Mouse (Mus musculus) midbrain, embryonic 12.5 days (tissue): Measurements from ENCODE around the gene Fhdc1. TPM values are rescaled to one million over a fixed set of nuclear protein-coding genes. Genes with fewer than 3 reads are reported as not detected.

Experiments
- ATAC-seq: fragments of 200-750 bp; cut with Nextera tagmentation; 2 replicates; pipeline ENCODE4 v1.8.0; 2017; ENCODE audit warnings: low read depth, moderate TSS enrichment, moderate library complexity; ENCODE audit not compliant: low FRiP score
- H3K27ac ChIP-seq: fragments of 300-500 bp; sonication (generic); replicated peaks from 2 replicates; pipeline ENCODE4 v1.5.1; 2016; ENCODE audit warnings: mild to moderate bottlenecking
- H3K27me3 ChIP-seq: fragments of 300-500 bp; sonication (generic); 2 replicates; pipeline ENCODE4 v1.6.1; 2016; ENCODE audit warnings: mild to moderate bottlenecking
- H3K36me3 ChIP-seq: fragments of 300-500 bp; sonication (generic); 2 replicates; pipeline ENCODE4 v1.6.1; 2016
- H3K4me1 ChIP-seq: fragments of 300-500 bp; sonication (generic); 2 replicates; pipeline ENCODE4 v1.6.1; 2016
- H3K4me2 ChIP-seq: fragments of 300-500 bp; sonication (generic); replicated peaks from 2 replicates; pipeline ENCODE4 v1.6.1; 2016; ENCODE audit warnings: mild to moderate bottlenecking, moderate library complexity
- H3K4me3 ChIP-seq: fragments of 300-500 bp; sonication (generic); 2 replicates; pipeline ENCODE4 v1.5.1; 2016; ENCODE audit warnings: mild to moderate bottlenecking
- H3K9ac ChIP-seq: fragments of 300-500 bp; sonication (generic); replicated peaks from 2 replicates; pipeline ENCODE4 v1.6.1; 2016; ENCODE audit warnings: mild to moderate bottlenecking, moderate library complexity
- H3K9me3 ChIP-seq: fragments of 300-500 bp; sonication (generic); 2 replicates; pipeline ENCODE4 v1.6.1; 2016; ENCODE audit warnings: mild to moderate bottlenecking
- WGBS: fragments of 180-500 bp; shearing (Covaris S2); methylation state at CpG from one replicate; pipeline ENCODE4 v1.1.7; 2016; 5-methylcytosine and 5-hydroxymethylcytosine counted together
- polyA plus RNA-seq: library from polyadenylated mRNA; unstranded; fragments of >200 nt; fragmentation: Nextera tagmentation; extraction: Ambion mirVana; gene quantifications from 2 replicates; pipeline ENCODE4 v1.2.1, GENCODE M21; 2016

Fhdc1 gene
- polyA plus RNA-seq, result 3.2 and 4.9 TPM in 2 replicates

DNA sequence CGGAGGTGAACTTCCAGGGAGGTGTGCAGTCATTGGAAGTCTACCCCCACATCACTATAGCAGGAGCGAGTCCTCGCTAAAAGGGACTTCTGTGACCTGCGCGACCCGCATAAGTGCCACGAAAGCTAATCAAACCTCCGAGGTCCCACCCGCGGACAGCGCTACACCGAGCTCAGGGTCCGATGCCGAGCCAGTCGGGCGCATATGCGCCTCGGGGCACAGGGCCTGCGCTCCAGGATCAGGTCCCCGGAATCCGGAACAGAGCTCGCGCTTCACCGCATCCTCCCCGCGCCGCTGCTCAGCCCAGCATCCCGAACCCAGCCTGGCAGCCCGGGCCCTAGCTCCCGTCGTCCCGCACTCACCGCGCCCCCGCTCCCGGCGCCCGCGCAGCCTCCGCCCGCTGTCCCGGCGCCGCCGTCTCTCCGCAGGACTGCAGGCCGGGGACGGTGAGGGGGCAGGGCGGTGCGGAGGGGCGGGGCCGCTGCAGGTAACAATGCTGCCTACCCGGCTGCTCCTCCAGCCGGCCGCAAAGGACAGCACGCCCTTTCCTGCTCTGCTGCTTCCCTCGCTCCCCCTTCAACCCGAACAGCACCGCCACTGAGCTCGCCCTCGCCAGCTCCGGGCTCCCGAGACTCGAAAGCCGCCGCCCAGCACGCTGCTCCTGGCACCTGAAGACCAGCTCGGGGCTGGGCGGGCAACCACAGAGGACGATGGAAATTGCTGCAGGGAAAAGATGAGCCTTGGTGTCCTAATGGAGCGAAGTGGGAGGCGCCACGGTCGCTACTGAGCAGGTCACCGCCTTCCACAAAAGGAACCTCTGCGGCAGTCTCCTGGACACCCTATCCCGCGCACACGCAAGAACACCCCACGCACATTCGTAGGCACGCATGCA, at the start of gene Fhdc1:
Gene Fhdc1, minus strand, starts transcription at position 424 of the 892 bp plus-strand sequence.
- H3K4me3 ChIP-seq, result peak within 1 kb of the TSS; percentile 67
- H3K9me3 ChIP-seq, result no peaks in the 10 kb centered on the region
- ATAC-seq, result peak; percentile 69
- under 1% methylated on average over 82 of the region's 82 CpGs for WGBS
- no peaks in the 10 kb centered on the region for H3K36me3 ChIP-seq
- peak within 1 kb of the TSS; percentile 71 for H3K9ac ChIP-seq
- no peak within 1 kb of the TSS; the same call in 1 of the 2 replicates for H3K27ac ChIP-seq
- H3K4me2 ChIP-seq, result peak within 1 kb of the TSS; percentile 99
- H3K27me3 ChIP-seq, result peaks cover 71% of the 10 kb centered on the region
- peaks cover 24% of the 10 kb centered on the region for H3K4me1 ChIP-seq

DNA sequence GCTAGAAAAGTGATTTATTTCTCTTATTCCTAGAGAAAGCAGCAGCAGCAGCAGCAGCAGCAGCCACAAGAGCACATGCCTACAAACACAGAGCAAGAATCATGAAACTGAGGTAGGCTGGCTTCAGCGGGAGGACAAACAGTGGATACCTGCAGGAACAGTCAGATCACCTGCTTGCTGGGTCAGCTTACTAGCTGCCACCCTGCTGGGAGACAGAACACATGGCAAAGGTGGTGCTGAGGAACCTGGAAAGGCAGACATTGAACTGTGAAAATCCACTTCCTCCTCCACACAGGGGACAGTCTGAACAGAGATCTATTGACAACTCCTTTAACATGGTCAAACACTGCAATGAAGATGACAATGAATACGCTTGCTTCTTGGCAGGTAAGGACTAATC, 48.8 kb upstream of the Fhdc1 start:
- 80% methylated on average over 2 of the region's 2 CpGs for WGBS
- Histone ChIP-seq H3K9me3 (no peaks in the 10 kb centered on the region), H3K4me1 (no peaks in the 10 kb centered on the region), H3K27me3 (no peaks in the 10 kb centered on the region), H3K4me3 (no peak overlapping the region), H3K36me3 (peaks cover 7% of the 10 kb centered on the region; the same call in 1 of the 2 replicates), H3K4me2 (no peak overlapping the region), H3K9ac (no peak overlapping the region), H3K27ac (no peak overlapping the region)
- ATAC-seq, result no peak

DNA sequence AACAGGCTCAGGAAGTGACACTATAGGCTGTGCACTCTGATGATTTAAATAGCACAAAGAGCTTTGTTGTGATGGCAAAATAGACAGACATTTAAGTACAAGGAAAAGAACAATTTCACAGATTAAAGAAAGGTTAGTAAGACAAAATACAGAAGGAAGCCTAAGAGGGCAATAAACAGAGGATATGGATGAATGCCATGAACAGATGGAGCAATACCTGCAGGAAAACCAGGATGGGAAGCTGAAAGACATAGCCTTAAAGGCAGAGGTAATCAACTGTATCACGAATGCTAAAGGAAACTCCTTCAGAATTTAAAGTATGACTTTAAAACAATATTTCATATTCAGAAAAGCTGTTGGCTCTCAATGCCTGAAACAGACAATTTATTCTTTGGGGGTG, 44.7 kb upstream of the Fhdc1 start:
- H3K36me3 ChIP-seq, result peaks cover 7% of the 10 kb centered on the region; the same call in 1 of the 2 replicates
- no peak overlapping the region for H3K4me3 ChIP-seq
- no peaks in the 10 kb centered on the region for H3K4me1 ChIP-seq
- no peak overlapping the region for H3K9ac ChIP-seq
- no peak overlapping the region for H3K27ac ChIP-seq
- WGBS, result 78% methylated on average over 1 of the region's 1 CpGs
- no peak overlapping the region for H3K4me2 ChIP-seq
- ATAC-seq, result no peak
- no peaks in the 10 kb centered on the region for H3K27me3 ChIP-seq
- H3K9me3 ChIP-seq, result no peaks in the 10 kb centered on the region

DNA sequence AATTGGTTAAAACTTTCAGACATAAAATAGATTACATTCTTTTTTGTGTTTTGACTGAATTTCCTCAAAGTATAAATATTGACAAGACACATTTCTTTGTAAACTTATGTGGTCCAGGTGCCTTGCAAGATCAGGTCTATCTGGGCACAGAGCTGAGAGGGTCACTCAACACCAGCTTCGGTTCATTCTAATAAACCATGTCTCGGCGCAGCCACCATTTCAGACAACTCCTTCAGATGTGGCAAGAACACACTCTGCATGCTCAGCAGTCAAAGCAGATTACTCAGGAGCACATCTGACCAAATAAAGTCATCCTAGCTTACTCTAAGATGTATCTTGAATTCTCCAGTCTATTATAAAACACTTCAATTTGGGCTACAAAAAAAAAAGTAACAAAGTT, 35.9 kb upstream of the Fhdc1 start:
- no peaks in the 10 kb centered on the region for H3K9me3 ChIP-seq
- no peak overlapping the region for H3K9ac ChIP-seq
- no peak for ATAC-seq
- H3K4me2 ChIP-seq, result no peak overlapping the region
- H3K4me1 ChIP-seq, result peaks cover 4% of the 10 kb centered on the region; the same call in 1 of the 2 replicates
- no peak overlapping the region for H3K27ac ChIP-seq
- H3K27me3 ChIP-seq, result no peaks in the 10 kb centered on the region
- 93% methylated on average over 3 of the region's 3 CpGs for WGBS
- H3K36me3 ChIP-seq, result 0 out of 2 replicates have a peak, but pooled peaks cover 3% of the 10 kb centered on the region
- no peak overlapping the region for H3K4me3 ChIP-seq

DNA sequence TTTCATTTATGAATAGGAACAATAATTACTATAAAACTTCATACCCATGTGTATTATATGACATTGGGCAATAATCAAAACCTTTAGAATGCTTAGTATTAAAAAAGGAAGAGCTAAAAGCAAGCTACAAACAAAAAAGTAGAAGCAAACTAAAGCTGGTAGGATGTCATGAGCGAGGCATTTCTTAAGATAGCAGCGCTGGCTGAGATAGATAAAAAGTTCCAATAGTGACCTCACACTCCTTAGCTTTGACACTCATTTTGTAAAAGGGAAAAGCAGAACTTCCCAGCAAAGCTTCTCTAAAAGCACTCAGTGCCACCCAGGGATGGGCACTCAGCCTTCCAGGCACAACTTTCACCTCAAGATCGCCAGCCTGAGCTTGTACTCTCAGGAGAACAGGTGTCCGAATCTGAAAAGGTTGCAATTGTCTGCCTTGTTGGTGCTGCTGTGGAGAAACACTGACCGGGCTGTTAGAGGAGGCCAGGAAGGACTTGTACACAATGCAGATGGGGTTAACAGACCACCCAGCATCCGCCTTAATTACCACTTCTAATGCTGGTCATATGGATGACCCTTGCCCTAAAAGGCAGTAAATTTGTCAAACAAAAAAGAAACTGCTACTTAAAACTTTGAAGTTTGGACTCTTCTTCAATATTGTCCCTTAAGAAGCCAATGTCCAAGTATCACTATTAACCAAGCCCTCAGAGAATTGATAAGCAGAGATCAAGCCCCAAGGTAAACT, 32.7 kb upstream of the Fhdc1 start:
- Histone ChIP-seq H3K4me2 (no peak overlapping the region), H3K9me3 (no peaks in the 10 kb centered on the region), H3K27me3 (no peaks in the 10 kb centered on the region), H3K4me3 (no peak overlapping the region), H3K4me1 (peaks cover 4% of the 10 kb centered on the region; the same call in 1 of the 2 replicates), H3K36me3 (no peaks in the 10 kb centered on the region; the same call in 1 of the 2 replicates), H3K9ac (no peak overlapping the region), H3K27ac (no peak overlapping the region)
- ATAC-seq, result no peak
- WGBS, result 83% methylated on average over 6 of the region's 6 CpGs

DNA sequence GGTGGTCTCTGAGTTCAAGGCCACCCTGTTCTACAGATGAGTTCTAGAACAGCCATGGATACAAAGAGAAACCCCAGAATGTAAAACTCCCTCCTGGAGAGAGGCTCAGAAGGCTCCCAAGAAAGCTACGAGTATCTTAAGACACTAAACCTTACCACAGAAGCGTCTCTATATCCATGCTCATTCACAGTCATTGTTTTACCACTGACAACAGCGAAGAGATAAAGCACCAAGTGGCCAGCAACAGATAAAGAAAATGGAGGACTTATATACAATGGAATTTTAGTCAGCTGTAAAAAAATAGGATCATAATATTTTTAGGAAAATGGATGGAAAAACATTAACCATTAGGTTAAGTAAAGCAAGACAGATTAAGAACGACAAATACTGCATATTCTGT, 25.0 kb upstream of the Fhdc1 start:
- Histone ChIP-seq H3K27me3 (no peaks in the 10 kb centered on the region), H3K4me1 (peaks cover 10% of the 10 kb centered on the region; the same call in 1 of the 2 replicates), H3K27ac (no peak overlapping the region), H3K36me3 (no peaks in the 10 kb centered on the region; the same call in 1 of the 2 replicates), H3K4me2 (no peak overlapping the region), H3K9ac (no peak overlapping the region), H3K4me3 (no peak overlapping the region), H3K9me3 (no peaks in the 10 kb centered on the region)
- 89% methylated on average over 4 of the region's 4 CpGs for WGBS
- no peak for ATAC-seq

DNA sequence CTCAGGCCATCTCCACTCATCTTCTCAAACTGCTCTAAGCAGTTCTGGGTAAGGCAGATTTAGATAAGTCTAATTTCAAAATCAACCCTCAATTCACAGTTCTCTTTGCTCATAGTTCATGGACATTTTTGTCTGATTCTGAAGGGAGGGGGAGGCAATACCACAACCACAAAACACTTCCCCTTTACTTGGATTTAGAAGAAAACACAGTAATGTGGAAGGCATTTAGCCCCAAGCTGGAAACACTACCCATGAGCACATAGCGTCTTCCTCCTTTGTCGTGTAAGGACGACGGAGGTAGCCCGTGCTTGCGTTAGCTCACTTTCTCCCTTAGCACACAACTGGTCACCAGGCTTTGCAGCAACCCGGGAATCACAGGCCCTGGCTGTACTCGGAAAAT, 24.1 kb upstream of the Fhdc1 start:
- no peak overlapping the region for H3K4me3 ChIP-seq
- 93% methylated on average over 8 of the region's 8 CpGs for WGBS
- H3K9ac ChIP-seq, result no peak overlapping the region
- H3K9me3 ChIP-seq, result no peaks in the 10 kb centered on the region
- H3K36me3 ChIP-seq, result no peaks in the 10 kb centered on the region; the same call in 1 of the 2 replicates
- H3K4me2 ChIP-seq, result no peak overlapping the region
- H3K27ac ChIP-seq, result no peak overlapping the region
- peaks cover 10% of the 10 kb centered on the region; the same call in 1 of the 2 replicates for H3K4me1 ChIP-seq
- no peaks in the 10 kb centered on the region for H3K27me3 ChIP-seq
- ATAC-seq, result no peak

DNA sequence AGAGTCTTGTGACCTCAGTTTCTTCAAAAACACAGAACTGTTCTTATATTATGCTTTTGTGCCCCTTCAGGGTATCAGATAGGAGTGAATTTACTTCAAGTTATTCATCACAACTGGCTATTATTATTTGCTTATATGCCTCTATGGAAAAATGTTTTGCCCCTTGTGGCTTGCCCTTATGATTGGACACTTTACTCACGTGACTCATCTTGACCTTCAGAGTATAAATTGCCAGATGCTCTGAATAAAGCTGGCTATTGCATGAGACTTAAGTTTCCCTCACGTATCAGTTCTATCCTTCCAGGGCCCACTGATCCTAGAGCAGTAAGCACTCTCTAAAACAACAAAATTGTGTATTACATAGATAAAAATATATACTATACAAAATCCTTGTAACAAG, 21.9 kb upstream of the Fhdc1 start:
- H3K9me3 ChIP-seq, result no peaks in the 10 kb centered on the region
- 79% methylated on average over 2 of the region's 2 CpGs for WGBS

DNA sequence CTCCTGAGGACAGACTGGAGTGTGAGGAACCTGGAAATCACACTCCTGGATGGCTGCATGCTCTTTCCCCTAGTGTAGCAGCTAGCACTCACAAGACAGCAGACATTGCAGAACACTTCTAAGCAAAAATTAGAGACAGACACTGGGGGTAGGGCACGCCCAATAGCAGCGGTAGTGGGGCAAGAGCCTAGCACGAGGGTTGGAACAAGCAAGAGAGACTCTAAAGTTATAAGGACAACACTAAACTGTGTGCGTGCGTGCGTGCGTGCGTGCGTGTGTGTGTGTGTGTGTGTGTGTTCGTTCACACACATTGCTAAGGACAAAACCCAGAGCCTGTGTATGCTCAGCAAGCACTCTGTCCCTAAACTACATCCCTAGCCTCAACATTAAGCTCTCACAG, 20.3 kb upstream of the Fhdc1 start:
- Histone ChIP-seq H3K36me3 (no peaks in the 10 kb centered on the region), H3K9me3 (no peaks in the 10 kb centered on the region), H3K27ac (no peak overlapping the region), H3K27me3 (no peaks in the 10 kb centered on the region), H3K9ac (no peak overlapping the region), H3K4me1 (peaks cover 10% of the 10 kb centered on the region; the same call in 1 of the 2 replicates), H3K4me2 (no peak overlapping the region), H3K4me3 (no peak overlapping the region)
- 84% methylated on average over 10 of the region's 10 CpGs for WGBS
- no peak for ATAC-seq

More for the DNA sequence above, 21.9 kb upstream of the Fhdc1 start:
- Histone ChIP-seq H3K9ac (no peak overlapping the region), H3K27ac (no peak overlapping the region), H3K36me3 (no peaks in the 10 kb centered on the region), H3K4me1 (peaks cover 10% of the 10 kb centered on the region; the same call in 1 of the 2 replicates), H3K4me3 (no peak overlapping the region), H3K4me2 (no peak overlapping the region), H3K27me3 (no peaks in the 10 kb centered on the region)
- ATAC-seq, result no peak

DNA sequence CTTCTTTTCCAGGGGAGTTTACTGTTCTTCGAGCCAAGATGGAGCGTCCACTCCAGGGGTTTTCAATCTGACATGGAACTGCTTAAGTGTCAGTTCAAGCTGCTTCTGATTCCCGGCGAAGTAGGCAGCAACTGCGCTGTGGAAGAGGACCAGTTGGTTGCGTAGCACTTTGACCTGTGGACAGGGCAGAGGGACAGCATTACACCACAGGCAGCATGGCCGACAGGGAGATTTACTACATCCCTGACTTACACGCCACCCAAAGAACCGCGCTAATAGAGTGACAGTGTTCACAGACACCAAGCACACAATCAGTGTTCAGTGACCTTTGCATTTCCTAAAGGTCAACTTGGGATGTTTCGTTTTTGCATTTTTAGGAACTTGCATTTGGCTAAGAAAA, 17.5 kb upstream of the Fhdc1 start:
- Histone ChIP-seq H3K9me3 (no peaks in the 10 kb centered on the region), H3K27ac (no peak overlapping the region), H3K4me1 (peaks cover 10% of the 10 kb centered on the region; the same call in 1 of the 2 replicates), H3K27me3 (no peaks in the 10 kb centered on the region), H3K36me3 (peaks cover 2% of the 10 kb centered on the region; the same call in 1 of the 2 replicates), H3K4me3 (no peak overlapping the region), H3K9ac (no peak overlapping the region), H3K4me2 (no peak overlapping the region)
- no peak for ATAC-seq
- WGBS, result 84% methylated on average over 11 of the region's 11 CpGs

DNA sequence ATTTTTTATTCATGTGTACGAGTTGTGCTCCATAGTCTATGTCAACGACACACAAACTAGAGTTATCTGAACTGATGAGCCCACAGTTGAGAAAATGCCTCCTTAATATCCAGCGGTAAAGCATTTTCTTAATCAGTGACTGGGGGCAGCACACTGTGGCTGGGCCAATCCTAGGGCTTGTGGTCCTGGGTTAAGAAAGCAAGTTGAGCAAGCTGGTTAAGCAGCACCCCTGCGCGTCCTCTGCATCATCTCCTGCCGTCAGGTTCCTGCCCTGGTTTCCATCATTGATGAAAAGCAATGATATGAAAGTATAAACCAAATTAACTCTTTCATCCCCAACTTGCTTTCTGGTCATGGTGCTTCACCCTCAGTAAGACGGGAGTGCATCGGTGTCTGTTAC, 12.4 kb upstream of the Fhdc1 start:
- WGBS, result 95% methylated on average over 8 of the region's 8 CpGs
- Histone ChIP-seq H3K4me1 (peaks cover 3% of the 10 kb centered on the region; the same call in 1 of the 2 replicates), H3K4me3 (no peak overlapping the region), H3K27me3 (no peaks in the 10 kb centered on the region), H3K9ac (no peak overlapping the region), H3K36me3 (peaks cover 3% of the 10 kb centered on the region; the same call in 1 of the 2 replicates), H3K4me2 (no peak overlapping the region), H3K27ac (no peak overlapping the region), H3K9me3 (no peaks in the 10 kb centered on the region)
- no peak for ATAC-seq

DNA sequence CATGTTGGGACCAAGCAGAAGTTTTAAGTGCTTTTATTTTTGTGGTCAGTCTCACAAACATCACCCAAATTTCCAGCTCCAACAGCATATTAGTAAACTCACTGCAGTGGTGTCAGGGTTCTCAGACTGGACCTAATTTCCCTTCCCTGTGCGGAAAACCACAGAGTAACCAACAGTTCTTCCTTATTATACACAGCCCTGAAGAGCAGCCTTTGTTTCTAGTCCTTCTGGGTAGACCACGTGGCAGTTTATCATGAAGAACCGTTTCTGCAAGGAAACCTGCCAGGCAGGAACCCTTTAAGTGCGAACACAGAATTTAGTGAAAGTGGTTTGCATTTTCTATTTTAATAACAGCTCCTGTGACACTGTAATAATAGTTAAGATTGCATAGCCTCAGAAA, 11.9 kb upstream of the Fhdc1 start:
- Histone ChIP-seq H3K4me3 (no peak overlapping the region), H3K4me2 (no peak overlapping the region), H3K27ac (no peak overlapping the region), H3K9me3 (no peaks in the 10 kb centered on the region), H3K27me3 (no peaks in the 10 kb centered on the region), H3K9ac (no peak overlapping the region), H3K36me3 (peaks cover 3% of the 10 kb centered on the region; the same call in 1 of the 2 replicates), H3K4me1 (peaks cover 3% of the 10 kb centered on the region; the same call in 1 of the 2 replicates)
- no peak for ATAC-seq
- 92% methylated on average over 4 of the region's 4 CpGs for WGBS
